Mouse (Mus musculus) cerebellum, adult 8-10 months (tissue): ENCODE data around the gene Utp11.

Source experiments
- DNase-seq: peaks from one replicate; pipeline ENCODE4 v3.0.0; 2022

Utp11 gene

DNA sequence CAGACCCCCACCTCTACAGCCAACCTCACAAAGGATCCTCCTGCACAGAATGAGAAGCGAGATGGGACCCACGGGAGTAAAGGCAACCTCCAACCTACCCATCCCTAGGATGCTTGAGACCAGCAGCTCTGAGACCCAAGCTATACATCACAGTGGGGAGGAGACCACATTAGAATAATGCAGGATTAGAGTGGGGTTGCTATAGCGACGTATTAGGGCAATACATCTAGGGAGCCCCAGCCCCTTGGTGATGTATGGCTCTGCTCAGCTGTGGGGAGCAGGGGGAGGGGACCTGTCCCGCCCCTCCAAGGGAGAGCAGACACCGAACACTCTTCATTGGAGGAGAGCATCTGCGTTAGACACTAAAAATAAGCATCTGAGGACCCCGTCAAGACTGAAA lies 25.3 kb downstream of the Utp11 start:
- no peak for DNase-seq

DNA sequence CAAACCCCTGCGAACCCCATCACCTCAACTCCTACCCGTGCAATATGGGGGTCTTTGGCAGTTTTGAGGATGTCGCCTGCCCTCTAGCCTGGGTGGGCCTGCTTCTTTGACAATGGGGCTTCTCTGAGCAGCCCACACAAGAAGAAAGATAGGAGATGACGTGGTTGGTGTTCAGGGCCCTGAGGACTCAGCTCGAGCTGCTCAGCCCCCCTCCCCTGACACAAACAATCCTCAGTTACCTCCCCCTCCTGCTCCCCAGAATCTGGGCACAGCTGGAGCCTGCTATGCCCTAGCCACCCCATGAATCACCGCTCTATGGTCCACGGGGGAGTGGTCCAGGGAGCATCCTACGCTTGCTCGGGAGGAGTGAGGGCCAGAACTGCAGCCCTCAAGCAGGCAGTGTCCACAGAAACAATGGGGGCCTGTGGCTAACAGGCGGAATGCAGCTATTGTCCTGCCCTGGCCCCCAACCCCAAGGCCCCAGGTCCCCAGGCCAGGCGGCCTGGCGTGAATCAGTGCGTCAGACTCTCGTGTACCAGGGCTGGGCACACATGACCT lies 25.8 kb downstream of the Utp11 start:
- no peak for DNase-seq

DNA sequence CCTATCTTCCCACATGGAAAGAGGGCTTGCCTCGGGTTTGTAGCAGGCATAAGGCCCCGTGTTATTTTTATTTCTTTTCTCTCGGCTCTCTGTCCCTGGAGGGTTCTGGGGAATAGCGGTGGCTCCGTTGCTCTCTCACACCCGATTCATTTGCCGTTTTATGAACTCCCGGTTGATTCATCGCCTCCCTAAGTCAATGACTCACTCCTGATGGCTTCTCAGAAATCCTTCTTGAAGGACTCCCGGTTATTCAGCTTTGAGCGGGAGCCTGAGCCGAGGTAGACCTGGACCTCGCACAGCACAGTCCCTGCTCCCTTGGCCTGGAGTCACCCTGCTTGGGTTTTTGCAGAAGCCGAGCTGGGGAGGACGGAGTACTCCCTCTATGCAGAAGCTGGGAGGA lies 28.8 kb downstream of the Utp11 start:
- no peak for DNase-seq

GRCm38 (mm10) chr4:124664185-124664584 lies 29.2 kb downstream of the Utp11 start:
- DNase-seq: no peak

DNA sequence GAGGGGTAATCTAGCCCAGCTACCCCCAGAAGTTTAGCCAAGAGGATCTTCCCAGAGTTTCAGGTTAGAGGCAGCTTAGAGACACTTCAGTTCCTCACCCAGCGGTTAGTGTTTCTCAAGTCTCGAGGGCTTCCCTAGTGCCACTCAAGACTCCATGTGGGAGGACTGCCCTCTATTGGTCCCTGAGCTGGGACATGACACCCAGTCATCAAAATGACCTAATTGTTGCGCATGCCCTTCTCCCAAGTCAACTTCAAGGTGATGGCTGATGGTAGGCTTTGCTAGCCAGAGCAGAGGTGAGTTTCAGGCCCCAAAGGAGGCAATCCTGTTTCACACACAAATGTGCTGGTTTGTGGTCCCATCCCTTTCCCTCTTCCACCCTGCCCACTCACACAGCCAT lies 30.4 kb downstream of the Utp11 start:
- no peak for DNase-seq

DNA sequence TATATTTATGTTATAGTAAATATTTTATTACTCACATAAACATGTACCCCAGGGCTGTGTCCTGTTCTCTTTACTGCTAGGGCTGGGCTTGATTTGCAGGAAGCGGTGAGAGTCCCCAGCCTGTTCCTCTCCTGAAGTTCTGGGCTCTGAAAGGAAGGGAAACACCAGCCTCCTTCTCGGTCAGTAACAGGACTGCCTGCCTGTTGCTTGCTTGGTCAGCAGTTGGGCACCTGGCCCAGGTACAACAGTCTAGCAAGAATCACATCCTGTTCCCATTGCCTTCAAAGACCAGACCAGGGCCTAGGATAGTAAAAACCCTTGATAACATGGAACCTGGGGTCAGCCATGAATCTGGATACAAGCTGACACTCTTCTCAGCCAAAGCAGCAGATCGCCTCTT lies 32.8 kb downstream of the Utp11 start:
- DNase-seq: no peak

GRCm38 (mm10) chr4:124659251-124660217 lies 33.9 kb downstream of the Utp11 start:
- DNase-seq: peak; percentile 23

DNA sequence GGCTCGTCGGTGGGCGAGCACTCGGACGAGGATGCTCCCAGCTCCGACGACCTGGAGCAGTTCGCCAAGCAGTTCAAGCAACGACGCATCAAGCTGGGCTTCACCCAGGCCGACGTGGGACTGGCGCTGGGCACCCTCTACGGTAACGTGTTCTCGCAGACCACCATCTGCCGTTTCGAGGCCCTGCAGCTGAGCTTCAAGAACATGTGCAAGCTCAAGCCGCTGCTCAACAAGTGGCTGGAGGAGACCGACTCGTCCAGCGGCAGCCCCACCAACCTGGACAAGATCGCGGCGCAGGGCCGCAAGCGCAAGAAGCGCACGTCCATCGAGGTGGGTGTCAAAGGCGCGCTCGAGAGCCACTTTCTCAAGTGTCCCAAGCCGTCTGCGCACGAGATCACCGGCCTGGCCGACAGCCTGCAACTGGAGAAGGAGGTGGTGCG lies 35.0 kb downstream of the Utp11 start:
- no peak for DNase-seq

DNA sequence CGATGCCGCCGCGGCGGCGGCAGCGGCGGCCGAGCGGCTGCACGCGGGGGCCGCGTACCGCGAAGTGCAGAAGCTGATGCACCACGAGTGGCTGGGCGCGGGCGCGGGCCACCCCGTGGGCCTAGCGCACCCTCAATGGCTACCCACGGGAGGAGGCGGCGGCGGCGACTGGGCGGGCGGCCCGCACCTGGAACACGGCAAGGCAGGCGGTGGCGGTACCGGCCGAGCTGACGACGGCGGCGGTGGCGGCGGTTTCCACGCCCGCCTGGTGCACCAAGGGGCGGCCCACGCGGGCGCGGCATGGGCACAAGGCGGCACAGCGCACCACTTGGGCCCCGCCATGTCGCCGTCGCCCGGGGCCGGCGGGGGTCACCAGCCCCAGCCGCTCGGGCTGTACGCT lies 35.6 kb downstream of the Utp11 start:
- DNase-seq: no peak

- peak; percentile 38 for DNase-seq
Observed at GRCm38 (mm10) chr4:124656854-124657650, 36.3 kb downstream of the Utp11 start.

DNA sequence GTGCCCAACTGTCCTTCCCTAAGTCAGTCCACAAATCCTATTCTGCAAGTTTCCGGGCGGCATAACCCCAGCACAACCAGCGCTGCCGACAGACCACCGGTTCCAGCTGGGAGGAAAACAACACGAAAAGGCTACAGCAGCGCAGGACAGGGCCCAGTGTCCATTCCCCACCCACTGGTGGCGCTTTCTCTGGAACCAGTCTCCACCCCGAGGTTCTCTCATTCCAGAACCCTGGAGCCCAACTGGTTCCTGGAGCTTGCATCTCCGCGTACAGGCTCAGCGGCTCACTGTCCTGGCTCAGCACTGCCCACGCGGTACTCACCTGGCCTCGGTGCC lies 36.9 kb downstream of the Utp11 start, which contains the start of gene Pou3f1:
Gene Pou3f1 (plus strand): TSS at position 290 of the 336 bp plus-strand sequence.
- DNase-seq: no peak

DNA sequence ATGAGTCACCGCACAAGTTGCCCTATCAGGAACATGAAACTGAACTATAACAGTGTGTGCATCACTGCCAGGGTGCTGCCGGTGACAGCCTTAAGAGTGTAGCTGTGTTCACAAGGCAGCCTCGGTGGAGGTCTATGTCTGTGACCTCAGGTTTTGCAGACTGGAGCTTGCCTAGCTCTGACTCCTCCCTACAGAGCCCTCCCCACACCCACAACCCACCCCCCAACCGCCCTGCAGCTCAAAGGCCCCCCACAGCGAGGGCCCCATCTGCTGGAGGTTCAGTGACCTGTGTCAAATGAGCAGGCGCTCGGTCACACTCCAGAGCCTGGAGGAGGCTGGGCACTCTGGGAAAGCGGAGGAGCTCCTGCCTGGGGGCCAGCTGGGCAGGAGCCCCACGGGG lies 40.5 kb downstream of the Utp11 start:
- DNase-seq: no peak

GRCm38 (mm10) chr4:124647909-124648308 lies 45.5 kb downstream of the Utp11 start:
- no peak for DNase-seq

DNA sequence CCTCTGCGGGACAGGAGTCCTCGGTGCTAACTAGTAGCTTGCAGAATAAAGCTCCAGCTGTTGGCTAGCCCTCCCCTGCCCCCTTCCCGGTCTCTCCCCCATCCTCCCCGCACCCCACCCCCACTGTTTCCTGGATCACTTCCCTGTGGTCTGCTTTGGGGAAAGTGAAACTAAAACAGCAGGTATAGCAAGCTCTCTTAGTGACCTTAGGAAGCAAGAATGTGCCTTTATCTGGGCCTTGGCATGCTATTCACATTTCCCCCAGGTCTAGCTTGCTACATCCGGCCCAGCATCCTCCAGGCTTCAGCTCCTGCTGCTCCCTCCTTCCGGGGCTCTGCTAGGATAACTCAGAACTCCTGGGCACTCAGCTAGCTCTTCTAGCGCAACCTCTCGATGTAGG lies 46.8 kb downstream of the Utp11 start:
- no peak for DNase-seq

GRCm38 (mm10) chr4:124644974-124645433 lies 48.4 kb downstream of the Utp11 start:
- DNase-seq: no peak

DNA sequence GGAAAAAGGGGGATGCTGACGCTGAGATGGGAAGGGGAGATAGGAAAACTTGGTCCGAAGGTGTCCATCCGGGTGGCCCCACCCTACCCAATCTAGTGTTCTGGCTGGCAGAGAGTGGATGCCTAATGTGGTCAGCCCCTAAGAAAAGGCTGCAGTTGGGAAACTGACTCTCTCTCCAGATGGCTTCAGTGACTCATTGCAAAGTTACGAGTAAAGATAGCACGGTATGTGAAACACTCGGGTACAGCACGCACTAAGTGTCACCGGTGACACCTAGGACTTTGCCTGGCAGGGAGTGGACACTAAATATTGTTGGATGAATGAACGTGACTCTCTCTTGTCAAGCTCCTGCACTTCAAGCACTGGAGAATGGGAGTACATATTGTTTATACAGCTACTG lies 49.5 kb downstream of the Utp11 start:
- DNase-seq: no peak

DNA sequence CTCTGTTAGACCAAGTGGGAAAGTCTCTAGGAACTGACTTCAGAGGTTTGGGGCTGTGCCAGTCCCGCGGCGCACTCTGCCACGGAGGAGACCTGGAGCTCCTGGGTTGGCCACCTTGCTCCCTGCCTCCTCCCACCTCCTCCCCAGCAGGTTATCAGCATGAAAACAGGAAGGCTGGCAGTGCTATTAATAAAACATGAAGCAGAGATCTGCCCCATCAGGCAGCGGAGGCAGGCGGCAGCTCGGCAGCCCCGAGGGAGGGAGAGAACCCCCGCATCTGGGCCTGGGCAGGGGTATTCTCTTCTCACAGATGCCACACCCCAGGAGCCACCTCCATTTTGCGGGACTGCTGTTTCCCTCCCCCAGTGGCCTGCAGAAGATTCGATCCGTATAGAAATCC lies 53.7 kb downstream of the Utp11 start:
- DNase-seq: no peak

DNA sequence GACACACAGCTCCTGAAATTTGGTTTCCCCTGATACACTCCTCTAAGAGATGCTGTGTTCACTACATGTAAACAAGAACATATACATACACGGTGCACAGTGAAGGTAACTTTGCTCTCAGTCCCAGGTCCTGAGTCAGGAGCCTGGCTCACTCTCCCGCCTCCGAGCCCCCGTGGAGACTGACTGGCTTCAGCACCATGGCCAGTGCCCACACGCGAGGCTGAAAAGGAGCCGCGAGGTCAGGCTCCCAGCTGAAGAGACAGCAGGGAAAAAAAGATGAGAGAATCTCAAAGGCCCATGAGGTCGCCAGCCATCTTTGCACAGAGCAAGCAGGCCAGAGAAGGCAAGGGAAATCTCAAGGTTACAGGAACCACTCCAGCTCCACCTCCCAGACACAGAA lies 60.1 kb downstream of the Utp11 start:
- no peak for DNase-seq

DNA sequence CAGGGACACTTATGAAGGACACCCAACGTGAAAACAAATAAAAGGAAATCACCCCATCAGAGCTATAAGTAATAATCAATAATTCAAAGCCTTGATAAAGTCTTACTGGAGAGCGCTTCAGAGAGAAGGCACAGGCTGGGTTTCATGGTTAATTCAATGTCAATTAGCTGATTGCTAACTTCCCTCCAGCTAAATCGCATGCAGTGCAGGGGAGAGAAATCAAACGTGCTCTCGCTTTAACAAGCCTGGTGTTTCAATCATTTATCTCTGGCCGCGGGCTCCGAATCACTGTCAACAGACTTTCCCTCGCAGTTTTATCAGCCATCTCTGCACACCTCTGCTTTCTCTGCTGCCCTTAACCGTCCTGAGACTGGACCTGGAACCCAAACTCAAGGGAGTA lies 60.5 kb downstream of the Utp11 start:
- no peak for DNase-seq

GRCm38 (mm10) chr4:124631456-124631855 lies 61.9 kb downstream of the Utp11 start:
- no peak for DNase-seq
